Mouse (Mus musculus) heart, embryonic 16.5 days (tissue): ENCODE data around the gene Vezf1. TPM values are rescaled to one million over a fixed set of nuclear protein-coding genes. Genes with fewer than 3 reads are reported as not detected.

Experiments used
- ATAC-seq: fragments of 200-750 bp; cut with Nextera tagmentation; replicated peaks from 2 replicates; pipeline ENCODE4 v1.8.0; 2017; ENCODE audit warnings: moderate number of reproducible peaks; ENCODE audit not compliant: insufficient read depth, low FRiP score; ENCODE audit errors: extremely low read depth
- H3K27ac ChIP-seq: fragments of 300-500 bp; sonication (generic); 2 replicates; pipeline ENCODE4 v1.5.1; 2014; ENCODE audit warnings: mild to moderate bottlenecking, low read length, control low read depth, moderate library complexity
- H3K27me3 ChIP-seq: fragments of 300-500 bp; sonication (generic); 2 replicates; pipeline ENCODE4 v1.6.1; 2014; ENCODE audit warnings: low read length, mixed read lengths; ENCODE audit not compliant: control insufficient read depth, insufficient read depth
- H3K36me3 ChIP-seq: fragments of 300-500 bp; sonication (generic); 2 replicates; pipeline ENCODE4 v1.6.1; 2014; ENCODE audit not compliant: control insufficient read depth, insufficient read depth
- H3K4me1 ChIP-seq: fragments of 300-500 bp; sonication (generic); 2 replicates; pipeline ENCODE4 v1.6.1; 2014; ENCODE audit warnings: low read length, mixed read lengths; ENCODE audit not compliant: control insufficient read depth, insufficient read depth
- H3K4me2 ChIP-seq: fragments of 300-500 bp; sonication (generic); 2 replicates; pipeline ENCODE4 v1.6.1; 2014; ENCODE audit warnings: low read depth, mild to moderate bottlenecking, control low read depth, low read length
- H3K4me3 ChIP-seq: fragments of 300-500 bp; sonication (generic); 2 replicates; pipeline ENCODE4 v1.5.1; 2014; ENCODE audit warnings: mild to moderate bottlenecking, control low read depth, low read length
- H3K9ac ChIP-seq: fragments of 300-500 bp; sonication (generic); 2 replicates; pipeline ENCODE4 v1.6.1; 2014; ENCODE audit warnings: low read length, control low read depth
- H3K9me3 ChIP-seq: fragments of 300-500 bp; sonication (generic); replicated peaks from 2 replicates; pipeline ENCODE4 v1.6.1; 2016; ENCODE audit warnings: low read length; ENCODE audit not compliant: control insufficient read depth
- WGBS: fragments of 180-500 bp; shearing (Covaris S2); extraction: QIAGEN DNeasy Blood & Tissue Kit; methylation state at CpG from one replicate; pipeline ENCODE4 v1.1.7; 2014; 5-methylcytosine and 5-hydroxymethylcytosine counted together
- polyA plus RNA-seq: library from polyadenylated mRNA; unstranded; fragments of >200 nt; fragmentation: Nextera tagmentation; extraction: Ambion mirVana; gene quantifications from 2 replicates; pipeline ENCODE4 v1.2.1, GENCODE M21; 2015

Gene Vezf1
- polyA plus RNA-seq, 1 experiment from 2014 or later = 24.3 TPM

- Histone ChIP-seq H3K9ac (no peak overlapping the region), H3K27ac (no peak overlapping the region), H3K36me3 (peaks cover 37% of the 10 kb centered on the region), H3K4me1 (peaks cover 11% of the 10 kb centered on the region; the same call in 1 of the 2 replicates), H3K4me3 (no peak overlapping the region), H3K4me2 (no peak overlapping the region), H3K9me3 (no peaks in the 10 kb centered on the region), H3K27me3 (no peaks in the 10 kb centered on the region)
- WGBS = 63% methylated on average over 6 of the region's 6 CpGs
- no peak for ATAC-seq
Measured at GRCm38 (mm10) chr11:88083699-88084098, 15.6 kb downstream of the Vezf1 start.

- peak; percentile 96 for ATAC-seq
- Histone ChIP-seq H3K4me2 (peak overlapping the region; percentile 77), H3K27me3 (no peaks in the 10 kb centered on the region), H3K9me3 (no peaks in the 10 kb centered on the region), H3K4me3 (peak overlapping the region; percentile 49), H3K9ac (peak overlapping the region; percentile 72), H3K36me3 (peaks cover 10% of the 10 kb centered on the region), H3K4me1 (peaks cover 11% of the 10 kb centered on the region; the same call in 1 of the 2 replicates), H3K27ac (peak overlapping the region; percentile 77)
- 5% methylated on average over 25 of the region's 25 CpGs for WGBS
Measured at GRCm38 (mm10) chr11:88086737-88087627, 18.9 kb downstream of the Vezf1 start.

GRCm38 (mm10) chr11:88089150-88089549 lies 21.1 kb downstream of the Vezf1 start:
- Histone ChIP-seq H3K9me3 (no peaks in the 10 kb centered on the region), H3K4me3 (no peak overlapping the region), H3K4me1 (peaks cover 11% of the 10 kb centered on the region; the same call in 1 of the 2 replicates), H3K27me3 (no peaks in the 10 kb centered on the region), H3K9ac (no peak overlapping the region), H3K36me3 (no peaks in the 10 kb centered on the region), H3K27ac (no peak overlapping the region), H3K4me2 (no peak overlapping the region)
- no peak for ATAC-seq
- WGBS = 48% methylated on average over 5 of the region's 5 CpGs

- ATAC-seq = no peak
- Histone ChIP-seq H3K4me2 (no peak overlapping the region), H3K4me3 (no peak overlapping the region), H3K9ac (no peak overlapping the region), H3K4me1 (peaks cover 11% of the 10 kb centered on the region; the same call in 1 of the 2 replicates), H3K27ac (no peak overlapping the region), H3K27me3 (no peaks in the 10 kb centered on the region), H3K36me3 (no peaks in the 10 kb centered on the region), H3K9me3 (no peaks in the 10 kb centered on the region)
- WGBS = 76% methylated on average over 5 of the region's 5 CpGs
Measured at GRCm38 (mm10) chr11:88090293-88090692, 22.2 kb downstream of the Vezf1 start.

GRCm38 (mm10) chr11:88091949-88092348 lies 23.9 kb downstream of the Vezf1 start:
- no peak overlapping the region for H3K4me2 ChIP-seq
- H3K27ac ChIP-seq = no peak overlapping the region
- no peak overlapping the region for H3K4me3 ChIP-seq
- no peaks in the 10 kb centered on the region for H3K9me3 ChIP-seq
- H3K4me1 ChIP-seq = peaks cover 6% of the 10 kb centered on the region; the same call in 1 of the 2 replicates
- no peak for ATAC-seq
- H3K36me3 ChIP-seq = no peaks in the 10 kb centered on the region
- H3K27me3 ChIP-seq = no peaks in the 10 kb centered on the region
- 33% methylated on average over 1 of the region's 1 CpGs for WGBS
- no peak overlapping the region for H3K9ac ChIP-seq

GRCm38 (mm10) chr11:88097173-88097572 lies 29.1 kb downstream of the Vezf1 start:
- WGBS = 15% methylated on average over 4 of the region's 4 CpGs
- H3K36me3 ChIP-seq = no peaks in the 10 kb centered on the region
- no peaks in the 10 kb centered on the region for H3K9me3 ChIP-seq
- peak overlapping the region; percentile 88; the same call in 1 of the 2 replicates for H3K4me2 ChIP-seq
- no peaks in the 10 kb centered on the region for H3K27me3 ChIP-seq
- no peak overlapping the region for H3K4me3 ChIP-seq
- H3K9ac ChIP-seq = no peak overlapping the region; the same call in 1 of the 2 replicates
- no peak overlapping the region for H3K27ac ChIP-seq
- peaks cover 28% of the 10 kb centered on the region for H3K4me1 ChIP-seq
- ATAC-seq = no peak

GRCm38 (mm10) chr11:88098021-88098729 lies 30.1 kb downstream of the Vezf1 start, which contains the start of gene Cuedc1:
TSS of gene Cuedc1 (plus strand) at chr11:88098058.
- peaks cover 29% of the 10 kb centered on the region for H3K4me1 ChIP-seq
- H3K27me3 ChIP-seq = no peaks in the 10 kb centered on the region
- H3K4me3 ChIP-seq = peak within 1 kb of the TSS; percentile 89
- 24% methylated on average over 17 of the region's 17 CpGs for WGBS
- peak within 1 kb of the TSS; percentile 94 for H3K27ac ChIP-seq
- H3K4me2 ChIP-seq = peak within 1 kb of the TSS; percentile 88
- H3K36me3 ChIP-seq = no peaks in the 10 kb centered on the region
- peak within 1 kb of the TSS; percentile 97 for H3K9ac ChIP-seq
- no peaks in the 10 kb centered on the region for H3K9me3 ChIP-seq
- ATAC-seq = peak; percentile 5; the same call in 1 of the 2 replicates

- H3K4me2 ChIP-seq = peak overlapping the region; percentile 88
- under 1% methylated on average over 80 of the region's 95 CpGs for WGBS
- no peaks in the 10 kb centered on the region for H3K36me3 ChIP-seq
- ATAC-seq = peak; percentile 75
- no peaks in the 10 kb centered on the region for H3K27me3 ChIP-seq
- H3K27ac ChIP-seq = peak overlapping the region; percentile 94
- peak overlapping the region; percentile 97 for H3K9ac ChIP-seq
- H3K4me3 ChIP-seq = peak overlapping the region; percentile 89
- H3K9me3 ChIP-seq = no peaks in the 10 kb centered on the region
- peaks cover 32% of the 10 kb centered on the region for H3K4me1 ChIP-seq
Measured at GRCm38 (mm10) chr11:88098787-88099598, 30.9 kb downstream of the Vezf1 start.
